Mouse (Mus musculus): Measurements from ENCODE around the gene Otop2.
A peak's percentile ranks its signal among the peaks of the same experiment; 100 is the strongest.

Gene Otop2

GRCm38 (mm10) chr11:115276780-115277603, 30.0 kb upstream of the Otop2 start, which contains the start of gene Fdxr:
Gene Fdxr, minus strand, starts transcription at chr11:115277050.
- DNase-seq = peak; percentile 100

GRCm38 (mm10) chr11:115277604-115277975, 29.4 kb upstream of the Otop2 start:
- no peak for DNase-seq

GRCm38 (mm10) chr11:115278176-115278575, 28.8 kb upstream of the Otop2 start:
- DNase-seq = no peak

DNA sequence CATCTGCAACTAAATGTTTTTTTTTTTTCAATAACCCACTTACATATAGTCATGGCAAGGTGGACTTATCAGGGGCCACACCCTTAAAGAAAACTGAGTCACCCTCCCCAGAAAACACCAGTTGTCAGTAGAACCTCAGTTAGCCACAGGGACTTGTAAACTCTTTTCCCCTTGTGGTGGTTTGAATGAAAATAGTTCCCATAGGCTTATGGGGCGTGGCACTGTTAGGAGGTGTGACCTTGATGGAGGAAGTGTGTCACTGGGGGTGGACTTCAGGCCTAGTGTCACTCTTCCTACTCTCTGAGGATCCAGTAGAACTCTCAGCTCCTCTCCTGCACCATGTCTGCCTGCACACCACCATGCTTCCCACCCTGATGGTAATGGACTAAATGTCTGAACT, 27.2 kb upstream of the Otop2 start:
- DNase-seq = no peak

DNA sequence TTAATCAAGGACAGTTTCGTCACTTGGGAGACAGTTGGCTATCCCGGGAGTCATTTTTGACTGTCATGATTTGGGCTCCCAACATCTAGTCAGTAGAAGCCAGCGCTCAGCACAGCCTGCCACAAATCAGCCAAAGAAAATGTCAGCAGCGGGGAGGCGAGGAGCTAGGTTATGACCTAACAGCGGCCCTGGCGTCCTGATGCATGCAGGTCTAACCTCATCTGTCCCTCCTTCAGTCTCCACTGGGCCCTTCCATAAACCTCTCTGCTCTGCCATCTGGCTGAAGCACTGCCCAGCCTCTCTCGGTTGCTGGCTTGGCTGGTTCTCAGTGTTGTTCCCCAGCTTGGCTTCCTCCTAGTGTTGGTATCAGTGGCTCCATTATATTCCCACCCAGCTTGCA, 24.7 kb upstream of the Otop2 start:
- DNase-seq = peak in 1 of 2 experiments; percentile 19

DNA sequence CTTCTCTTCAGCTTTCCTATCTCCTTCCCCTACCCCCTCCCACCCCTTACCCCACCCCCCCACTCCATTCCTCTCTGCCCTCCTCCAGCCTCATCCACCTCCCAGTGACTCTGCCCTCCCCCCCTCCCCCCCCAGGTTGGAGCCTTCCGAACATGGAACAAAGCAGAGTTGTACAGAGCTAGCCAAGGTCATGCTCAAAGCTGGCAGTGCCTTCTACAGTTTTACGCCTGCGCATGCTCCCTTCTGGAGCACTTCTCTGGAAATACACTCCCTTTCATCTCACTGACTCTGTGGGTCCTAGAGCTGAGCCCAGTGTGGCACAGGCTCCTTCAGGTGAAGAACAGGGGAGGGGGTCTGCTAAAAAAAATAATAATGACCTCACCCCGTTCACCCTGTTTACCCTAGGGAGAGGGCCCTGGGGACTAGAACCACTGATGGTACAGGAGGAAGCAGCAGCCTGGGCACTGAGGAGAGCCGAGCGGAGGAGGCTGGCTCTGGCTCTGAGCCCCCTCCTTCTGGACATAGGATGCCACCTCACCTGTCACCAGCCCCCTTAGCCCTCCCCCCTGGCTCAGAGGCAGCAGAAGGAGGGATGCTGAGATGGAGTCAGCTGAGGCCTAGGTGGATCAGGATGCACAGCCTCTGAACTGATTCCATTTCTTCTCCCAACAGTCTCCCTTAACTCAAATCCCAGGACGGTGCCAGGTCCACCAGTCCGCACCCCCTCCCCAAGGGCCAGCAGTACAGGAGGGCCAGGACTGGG, 24.1 kb upstream of the Otop2 start:
- DNase-seq = no peak

DNA sequence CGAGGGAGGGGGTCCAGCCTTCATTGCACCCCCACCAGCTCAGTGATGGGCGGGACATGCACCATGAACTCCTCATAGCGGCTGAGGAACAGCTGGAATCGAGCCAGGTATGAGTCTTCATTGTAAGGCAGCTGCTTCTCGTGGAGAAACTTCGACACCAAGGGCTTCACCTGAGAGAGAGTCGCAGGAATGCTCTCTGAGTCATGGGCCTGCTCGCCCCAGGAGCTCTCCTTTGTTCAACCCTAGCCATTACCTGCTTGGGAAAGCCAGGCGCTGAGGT, 23.5 kb upstream of the Otop2 start:
- no peak for DNase-seq

- no peak for DNase-seq
Observed at GRCm38 (mm10) chr11:115283891-115284620, 22.9 kb upstream of the Otop2 start.

DNA sequence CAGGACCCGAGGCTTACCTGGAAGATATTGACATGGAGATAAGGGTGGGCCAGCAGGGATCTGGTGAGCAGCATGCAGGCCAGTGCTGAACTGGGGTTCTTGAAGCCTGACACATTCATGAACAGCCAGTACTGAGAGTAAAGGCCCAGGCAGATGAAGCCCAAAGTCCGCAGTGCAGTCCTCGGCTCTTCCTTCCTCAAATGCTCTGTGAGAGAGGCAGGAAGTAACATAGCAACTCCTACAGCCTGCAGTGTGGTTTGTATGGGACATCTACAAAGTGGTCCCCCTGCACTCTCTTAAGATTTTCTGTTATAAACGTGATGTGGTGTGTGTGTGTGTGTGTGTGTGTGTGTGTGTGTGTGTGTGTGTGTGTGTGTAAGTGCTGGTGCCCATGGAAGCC, 21.7 kb upstream of the Otop2 start:
- no peak for DNase-seq

DNA sequence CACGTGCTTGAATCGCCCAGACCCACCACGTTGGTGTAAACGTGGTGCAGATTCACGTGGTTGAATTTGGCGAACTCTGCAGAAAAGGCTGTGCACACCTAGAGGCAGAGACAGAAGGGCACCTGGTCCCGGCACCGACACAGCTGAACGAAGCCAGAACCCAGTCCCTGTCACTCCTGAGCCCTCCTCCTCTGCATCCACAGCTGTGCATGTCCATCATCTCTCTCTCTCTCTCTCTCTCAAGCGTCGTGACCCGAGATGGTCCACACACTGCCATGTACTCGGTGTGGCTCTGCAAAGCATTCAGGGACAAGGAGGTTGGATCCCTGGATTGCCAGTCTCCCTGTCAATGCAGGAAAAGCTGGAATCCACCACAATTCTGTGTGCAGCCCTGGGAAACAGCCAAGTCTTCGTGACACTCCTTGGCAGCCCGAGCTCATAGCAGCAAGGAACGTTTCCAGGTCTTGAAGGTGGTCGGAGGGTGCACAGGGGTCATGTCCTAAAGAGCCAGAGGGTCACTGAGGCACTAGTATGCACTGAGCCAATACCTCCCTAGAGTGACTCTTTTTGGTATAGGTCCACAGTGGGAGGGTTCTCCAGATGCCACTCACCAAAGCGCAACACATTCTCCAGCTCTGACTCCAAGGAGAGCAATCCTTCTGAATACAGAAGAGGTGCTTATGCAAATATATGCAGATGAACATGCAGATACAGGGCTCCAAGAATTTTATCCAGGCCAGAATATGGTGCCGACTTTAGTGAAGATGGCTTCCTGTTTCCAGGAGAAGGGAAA, 20.6 kb upstream of the Otop2 start:
- DNase-seq = no peak

GRCm38 (mm10) chr11:115287386-115287785, 19.6 kb upstream of the Otop2 start:
- DNase-seq = no peak

- no peak for DNase-seq
Observed at GRCm38 (mm10) chr11:115288305-115288704, 18.7 kb upstream of the Otop2 start.

DNA sequence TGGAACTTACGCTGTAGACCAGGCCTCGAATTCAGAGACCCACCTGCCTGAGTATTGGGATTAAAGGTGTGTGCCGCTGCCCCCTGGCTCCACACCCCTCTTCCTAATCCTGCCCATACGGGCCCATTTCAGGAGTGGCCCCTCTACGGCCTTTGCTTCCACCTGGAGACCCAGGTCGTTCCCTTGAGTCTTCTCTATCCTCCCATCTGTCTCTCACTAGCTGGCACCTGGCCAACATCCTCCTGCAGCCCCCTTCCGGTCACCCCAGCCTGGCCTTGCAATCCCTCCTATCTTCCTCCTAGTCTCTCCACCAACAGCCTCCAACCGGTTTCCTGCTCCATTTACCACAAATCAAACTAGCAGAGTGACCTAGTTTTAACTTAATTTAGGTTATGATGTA, 17.1 kb upstream of the Otop2 start:
- DNase-seq = no peak

GRCm38 (mm10) chr11:115290314-115290713, 16.6 kb upstream of the Otop2 start:
- DNase-seq = no peak

DNA sequence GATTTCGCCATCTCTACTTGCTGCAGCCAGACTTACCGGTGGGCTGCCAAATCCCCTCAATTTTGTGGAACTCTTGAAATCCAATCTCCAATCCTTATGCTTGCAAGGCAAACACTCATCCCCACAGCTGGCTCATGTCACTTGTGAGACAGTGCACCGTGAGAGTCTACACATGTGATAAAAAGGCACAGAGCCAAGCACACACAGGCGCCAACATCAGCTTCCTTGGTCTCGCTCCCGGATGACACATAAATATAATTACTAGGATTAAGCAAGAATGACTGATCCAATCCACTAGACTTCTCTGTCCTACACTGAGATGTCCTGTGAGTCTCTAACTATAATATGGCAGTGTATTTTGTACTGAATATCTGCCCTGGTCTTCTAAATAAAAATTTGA, 16.0 kb upstream of the Otop2 start:
- peak; percentile 67 to 70 for DNase-seq

DNA sequence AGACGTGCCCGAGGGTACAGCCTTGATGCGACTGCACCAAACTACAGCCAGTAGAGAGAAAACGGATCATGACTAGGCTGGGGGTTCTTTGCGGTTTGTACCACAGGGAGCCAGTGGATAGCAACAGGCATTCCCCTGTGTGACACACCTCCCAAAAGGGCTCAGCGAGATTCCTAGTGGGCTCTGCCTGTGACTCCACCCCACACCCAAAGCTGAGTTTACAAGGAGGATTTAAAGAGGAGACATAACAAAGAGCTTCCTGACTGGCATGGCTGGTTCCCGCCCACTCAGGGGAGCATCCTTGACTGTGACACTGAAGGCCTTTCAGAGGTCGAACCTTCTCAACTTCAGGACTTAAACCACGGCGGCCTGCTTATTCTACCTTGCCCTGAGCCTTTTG, 15.5 kb upstream of the Otop2 start:
- DNase-seq = no peak

DNA sequence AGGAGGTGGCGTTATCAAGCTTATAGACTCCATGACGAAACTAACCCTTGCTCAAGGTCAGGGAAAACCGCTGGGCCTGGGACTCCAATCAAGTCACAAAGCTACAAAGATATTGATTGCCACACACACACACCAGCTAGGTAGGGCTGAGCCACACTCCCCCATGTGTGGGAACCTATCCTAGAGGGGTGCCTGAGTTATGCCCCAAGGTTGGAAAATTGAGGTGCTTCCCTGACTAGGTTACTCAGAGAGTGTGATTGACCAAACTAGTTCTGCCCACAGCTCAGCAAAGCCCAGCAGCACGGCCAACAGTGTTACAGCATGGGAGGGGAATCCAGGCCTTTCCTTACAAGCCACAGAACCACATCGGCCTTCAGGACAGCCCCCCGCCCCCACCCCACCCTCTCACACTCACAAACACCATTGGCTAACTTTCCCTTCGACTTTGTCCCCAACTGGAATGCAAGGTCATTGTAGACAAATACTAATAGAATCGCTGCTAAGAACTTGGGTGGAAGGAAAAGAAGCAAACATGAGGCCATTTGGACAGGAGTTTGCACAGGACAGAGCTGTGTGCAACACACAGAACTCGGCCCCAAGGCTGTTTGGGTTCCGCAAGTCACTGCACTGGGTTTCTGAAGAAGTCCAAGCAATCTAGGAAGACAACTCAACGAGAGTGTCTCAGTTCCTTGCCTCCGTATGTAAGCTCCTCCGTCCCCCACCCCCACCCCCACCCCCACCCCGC, 14.2 kb upstream of the Otop2 start:
- no peak for DNase-seq

GRCm38 (mm10) chr11:115295939-115296338, 11.0 kb upstream of the Otop2 start:
- DNase-seq = no peak

GRCm38 (mm10) chr11:115296471-115297210, 10.3 kb upstream of the Otop2 start:
- peak; percentile 40 to 62 for DNase-seq

GRCm38 (mm10) chr11:115297214-115297826, 9.6 kb upstream of the Otop2 start, which contains the start of gene Fads6:
Gene Fads6, minus strand, starts transcription at chr11:115297663.
- DNase-seq = peak; percentile 65 to 77

GRCm38 (mm10) chr11:115298160-115298559, 8.8 kb upstream of the Otop2 start:
- no peak for DNase-seq

All from lung, adult 18-20 months (tissue).